Mouse (Mus musculus) heart, postnatal 36 days (tissue): ENCODE measurements around the gene Ctrl. TPM values are rescaled to one million over a fixed set of nuclear protein-coding genes. Genes with fewer than 3 reads are reported as not detected.

Source experiments
- microRNA-seq, 2 experiments: library from miRNA; unstranded; fragments of <30 nt; microRNA quantifications; one replicate each; pipeline ENCODE4 v1.2.0; 2021; ENCODE audit warnings: borderline number of aligned reads in 2 of 2
- total RNA-seq, 2 experiments: library from RNA; stranded (reverse); gene quantifications; 2 replicates each; pipeline ENCODE4 v1.2.3; 2021

Gene Ctrl
- total RNA-seq, 2 experiments from 2014 or later, result 0.43 TPM; not detected in 1

Small RNA genes lying within 50 kb of the gene (microRNA-seq; reads per million reads assigned to microRNA genes)
- gene Mir7074, result 0 reads per million in 2 experiments

Other genes starting within 250 kb of the Ctrl start
- gene Carmil2, start 247.6 kb downstream of the Ctrl start, total RNA-seq, result under 1 TPM; 0.27 to 0.31 TPM
- 10 to 100 TPM; 11.7 to 12.3 TPM for gene Acd, start 232.8 kb downstream of the Ctrl start, total RNA-seq
- 1 to 10 TPM; 7.7 to 8.5 TPM for gene Pard6a, start 232.7 kb downstream of the Ctrl start, total RNA-seq
- not detected for gene 4933405L10Rik, start 226.2 kb downstream of the Ctrl start, total RNA-seq
- gene Enkd1, start 225.7 kb downstream of the Ctrl start, total RNA-seq, result 1 to 10 TPM; 1.3 to 2.2 TPM
- gene Gfod2, start 175.2 kb downstream of the Ctrl start, total RNA-seq, result 1 to 10 TPM; 4.0 to 4.1 TPM
- 10 to 100 TPM; 19.8 TPM for gene Ranbp10, start 106.5 kb downstream of the Ctrl start, total RNA-seq
- not detected for gene Tsnaxip1, start 106.1 kb downstream of the Ctrl start, total RNA-seq
- 1 to 10 TPM; 2.0 to 2.6 TPM for gene Cenpt, start 80.6 kb downstream of the Ctrl start, total RNA-seq
- gene Thap11, start 78.7 kb downstream of the Ctrl start, total RNA-seq, result 10 to 100 TPM; 26.5 to 28.3 TPM
- gene Nutf2, start 73.3 kb downstream of the Ctrl start, total RNA-seq, result 10 to 100 TPM; 33.0 to 42.4 TPM
- 10 to 100 TPM; 24.2 to 26.3 TPM for gene Edc4, start 53.0 kb downstream of the Ctrl start, total RNA-seq
- 1 to 10 TPM in 1 of 2 experiments, under 1 TPM in 1; 0.49 to 1.1 TPM for gene Nrn1l, start 40.3 kb downstream of the Ctrl start, total RNA-seq
- gene Pskh1, start 33.4 kb downstream of the Ctrl start, total RNA-seq, result 10 to 100 TPM; 15.1 to 17.2 TPM
- 10 to 100 TPM; 63.6 to 72.7 TPM for gene Psmb10, start 4.6 kb upstream of the Ctrl start, total RNA-seq
- 1 to 10 TPM; 1.0 to 1.1 TPM for gene Lcat, start 9.5 kb upstream of the Ctrl start, total RNA-seq
- 10 to 100 TPM; 48.0 to 50.3 TPM for gene Slc12a4, start 32.2 kb upstream of the Ctrl start, total RNA-seq
- not detected for gene Dpep3, start 45.6 kb upstream of the Ctrl start, total RNA-seq
- 1 to 10 TPM; 7.4 to 7.6 TPM for gene Dus2, start 57.5 kb upstream of the Ctrl start, total RNA-seq
- gene Dpep2nb, start 72.1 kb upstream of the Ctrl start, total RNA-seq, result not detected
- gene Ddx28, start 78.0 kb upstream of the Ctrl start, total RNA-seq, result 10 to 100 TPM; 10.5 to 11.8 TPM
- 10 to 100 TPM; 20.1 to 20.7 TPM for gene Nfatc3, start 125.0 kb upstream of the Ctrl start, total RNA-seq
- under 1 TPM; 0.31 to 0.46 TPM for gene Esrp2, start 203.1 kb upstream of the Ctrl start, total RNA-seq
- gene Pla2g15, start 216.5 kb upstream of the Ctrl start, total RNA-seq, result 1 to 10 TPM; 9.3 to 9.9 TPM
- 10 to 100 TPM; 11.4 to 12.3 TPM for gene Slc7a6, start 235.0 kb upstream of the Ctrl start, total RNA-seq